Mouse (Mus musculus) brain, embryonic 14.5 days (tissue): ENCODE results near the gene Ltbp1.

ENCODE experiments used
- CTCF ChIP-seq: fragments of 200-500 bp; IDR thresholded peaks from 2 replicates; pipeline ENCODE4 v1.5.1; 2012; ENCODE audit warnings: inconsistent platforms, mild to moderate bottlenecking, moderate library complexity, borderline replicate concordance; ENCODE audit not compliant: insufficient read depth, insufficient read length; ENCODE audit errors: extremely low read depth
- POLR2A ChIP-seq: fragments of 200-500 bp; IDR thresholded peaks from 2 replicates; pipeline ENCODE4 v1.6.1; 2012; ENCODE audit warnings: mild to moderate bottlenecking, inconsistent platforms, borderline replicate concordance; ENCODE audit not compliant: poor library complexity, insufficient read depth, insufficient read length, severe bottlenecking; ENCODE audit errors: extremely low read depth

DNA sequence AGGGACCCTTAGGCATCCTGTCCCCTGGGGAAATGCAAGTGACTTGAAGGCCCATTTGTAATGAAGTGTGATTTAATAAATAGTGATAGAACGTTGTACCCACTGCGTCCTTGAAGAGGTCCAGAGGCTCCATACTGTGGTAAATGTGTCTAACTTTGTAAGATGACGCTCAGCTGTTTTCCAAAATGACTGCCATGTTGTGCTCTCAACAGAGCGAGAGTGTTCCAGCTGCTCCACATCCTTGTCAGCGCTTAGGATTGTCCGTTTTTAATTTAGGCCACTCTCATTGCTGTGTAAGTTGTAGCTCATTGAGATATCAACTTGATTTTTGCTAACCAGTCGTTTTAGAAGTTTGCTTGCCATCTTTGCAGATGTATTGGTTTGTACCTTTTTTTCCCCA lies 91.4 kb downstream of the Ltbp1 start:
- TF ChIP-seq CTCF: no peak
- TF ChIP-seq POLR2A: no peak
